Mouse (Mus musculus): ENCODE results near the gene Ube2v1. TPM values are rescaled to one million over a fixed set of nuclear protein-coding genes. Genes with fewer than 3 reads are reported as not detected.
"Not testable (repeated sequence)": the region's sequence is repeated elsewhere in the genome, so short reads cannot be mapped to it uniquely, and the experiment has no call there.

Ube2v1 gene
- total RNA-seq, 4 experiments from 2014 or later, result 163 to 176 (median 172) TPM

- no peak for DNase-seq (ENCODE audit: low spot score in 2 of 2)
Measured at GRCm38 (mm10) chr2:167624368-167625075, 7.4 kb downstream of the Ube2v1 start.

DNA sequence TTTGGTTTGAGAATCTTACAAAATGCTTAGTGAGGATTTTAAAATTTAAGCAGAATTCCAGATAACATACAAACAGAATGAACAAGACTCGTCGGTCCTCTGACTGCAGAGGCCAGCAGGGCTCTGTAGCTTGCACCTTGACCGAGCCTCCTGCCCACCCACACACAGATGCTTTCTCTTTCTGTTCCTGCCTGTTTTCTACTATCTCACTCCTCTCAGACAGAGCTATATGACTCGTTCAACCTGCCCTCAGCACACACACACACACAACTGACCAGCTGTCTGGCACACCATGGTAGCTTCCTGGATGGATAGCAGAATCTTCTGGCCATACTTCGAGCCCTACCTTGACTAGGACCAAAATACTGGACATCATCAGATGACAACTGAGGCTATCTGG lies 8.9 kb downstream of the Ube2v1 start:
- DNase-seq (ENCODE audit: low spot score in 2 of 2), result no peak

DNA sequence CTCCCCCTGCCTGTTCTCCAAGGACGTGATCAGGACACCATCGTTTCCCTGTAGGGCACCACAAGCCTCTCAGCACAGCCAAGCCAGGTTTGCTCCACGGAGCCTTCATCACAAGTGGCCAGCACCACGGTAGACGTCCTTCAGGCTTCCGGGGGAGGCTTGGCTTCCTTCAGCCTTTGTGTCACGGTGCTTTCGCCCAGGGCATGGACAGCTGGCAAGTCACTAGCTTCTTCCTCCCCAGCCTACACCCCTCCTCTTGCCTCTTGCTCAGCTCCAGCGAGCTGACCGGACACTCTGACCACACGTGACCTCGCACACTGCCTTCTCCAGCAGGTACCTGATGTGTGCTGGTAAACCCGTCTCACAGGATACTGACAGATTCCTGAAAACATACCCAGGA lies 9.5 kb downstream of the Ube2v1 start:
- no peak for DNase-seq (ENCODE audit: low spot score in 2 of 2)

GRCm38 (mm10) chr2:167621255-167622087 lies 10.4 kb downstream of the Ube2v1 start:
- no peak for DNase-seq (ENCODE audit: low spot score in 2 of 2)

- DNase-seq (ENCODE audit: low spot score in 2 of 2), result no peak
Measured at GRCm38 (mm10) chr2:167617472-167617871, 14.4 kb downstream of the Ube2v1 start.

DNA sequence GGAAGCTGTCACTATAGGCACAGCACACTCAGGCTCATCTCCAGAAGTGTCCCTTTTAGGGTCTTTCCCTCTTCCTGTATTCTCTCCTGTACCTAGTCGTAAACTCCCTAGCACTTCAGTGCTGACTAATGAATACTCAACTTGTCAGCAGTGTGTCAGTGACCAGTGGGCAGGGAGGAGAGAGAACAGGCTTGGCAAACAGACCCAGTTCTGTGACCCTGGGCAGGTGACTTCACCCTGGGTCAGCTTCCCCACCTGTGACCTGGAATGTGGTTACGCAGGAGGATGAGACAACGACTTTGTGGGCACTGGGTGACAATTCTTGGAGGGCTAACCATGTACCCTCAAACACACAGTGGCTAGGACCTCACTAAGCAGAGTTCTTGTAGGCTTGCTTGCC lies 14.9 kb downstream of the Ube2v1 start:
- DNase-seq (ENCODE audit: low spot score in 2 of 2), result no peak

DNA sequence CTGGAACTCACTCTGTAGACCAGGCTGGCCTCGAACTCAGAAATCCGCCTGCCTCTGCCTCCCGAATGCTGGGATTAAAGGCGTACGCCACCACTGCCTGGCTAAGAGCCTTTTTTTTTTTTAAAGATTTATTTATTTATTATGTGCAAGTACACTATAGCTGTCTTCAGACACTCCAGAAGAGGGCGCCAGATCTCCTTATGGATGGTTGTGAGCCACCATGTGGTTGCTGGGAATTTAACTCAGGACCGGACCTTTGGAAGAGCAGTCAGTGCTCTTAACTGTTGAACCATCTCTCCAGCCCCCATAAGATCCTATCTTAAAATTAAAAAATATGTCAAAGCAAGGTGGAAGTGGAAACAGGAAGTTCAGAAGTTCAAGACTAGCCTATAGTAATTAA lies 18.6 kb downstream of the Ube2v1 start:
- DNase-seq (ENCODE audit: low spot score in 2 of 2), result not testable (repeated sequence)

- DNase-seq (ENCODE audit: low spot score in 2 of 2), result no peak
Measured at GRCm38 (mm10) chr2:167612122-167612521, 19.8 kb downstream of the Ube2v1 start.

GRCm38 (mm10) chr2:167611287-167611686 lies 20.6 kb downstream of the Ube2v1 start:
- DNase-seq (ENCODE audit: low spot score in 2 of 2), result no peak

- DNase-seq (ENCODE audit: low spot score in 2 of 2), result no peak
Measured at GRCm38 (mm10) chr2:167606745-167607123, 25.2 kb downstream of the Ube2v1 start.

- DNase-seq (ENCODE audit: low spot score in 2 of 2), result no peak
Measured at GRCm38 (mm10) chr2:167605817-167606744, 25.8 kb downstream of the Ube2v1 start.

DNA sequence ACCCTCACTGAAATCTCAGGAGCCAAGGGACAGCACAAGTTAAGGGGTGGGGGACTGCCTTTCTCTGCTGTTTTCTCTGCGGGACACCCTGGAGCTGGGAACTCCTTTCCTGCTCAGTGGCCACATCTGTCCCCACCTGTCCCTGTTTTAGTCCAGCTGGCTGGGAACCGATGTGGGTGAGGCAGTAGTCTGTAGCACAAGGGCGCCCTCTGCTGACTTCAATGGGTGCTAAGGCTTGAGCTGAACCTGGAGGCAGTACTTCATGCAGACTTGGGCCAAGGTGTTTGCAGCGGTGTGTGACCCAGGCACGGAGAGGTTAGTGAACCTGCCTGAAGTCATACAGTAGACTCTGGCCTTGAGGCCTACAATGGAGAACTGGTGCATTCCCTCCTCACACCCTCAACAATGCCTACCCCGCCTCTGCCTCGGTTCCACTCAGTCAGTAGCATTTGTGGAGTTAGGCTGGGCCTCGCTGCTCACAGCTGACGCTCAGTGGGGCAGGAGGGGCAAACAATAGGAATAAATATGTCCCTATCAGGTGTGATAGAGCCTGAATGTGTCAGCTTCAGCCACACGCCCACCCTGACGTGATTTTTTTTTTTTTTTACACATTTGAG lies 26.6 kb downstream of the Ube2v1 start:
- peak; percentile 89 to 92 for DNase-seq (ENCODE audit: low spot score in 2 of 2)

DNA sequence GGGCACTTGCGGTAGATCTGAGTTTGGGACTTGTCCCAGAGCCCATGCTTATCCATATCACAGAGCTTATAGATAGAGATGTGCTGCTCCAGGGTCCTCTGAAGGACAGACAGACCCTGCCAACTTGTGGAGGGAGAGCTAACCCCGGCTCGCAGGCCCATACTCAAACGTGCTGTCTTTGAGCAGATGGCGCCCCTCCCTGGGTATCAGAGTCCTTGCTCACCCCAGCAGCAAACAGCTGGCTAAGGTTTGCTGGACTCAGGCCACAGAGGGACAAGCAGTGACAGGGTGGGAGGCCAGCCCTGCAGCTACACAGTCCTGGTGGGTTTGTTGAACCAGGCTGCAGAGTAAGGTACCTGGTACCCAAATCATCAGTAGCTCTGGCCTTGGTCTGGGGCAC lies 28.9 kb downstream of the Ube2v1 start:
- DNase-seq (ENCODE audit: low spot score in 2 of 2), result no peak

GRCm38 (mm10) chr2:167602364-167602763 lies 29.5 kb downstream of the Ube2v1 start:
- no peak for DNase-seq (ENCODE audit: low spot score in 2 of 2)

- no peak for DNase-seq (ENCODE audit: low spot score in 2 of 2)
Measured at GRCm38 (mm10) chr2:167600481-167600995, 31.4 kb downstream of the Ube2v1 start.

GRCm38 (mm10) chr2:167599917-167600316 lies 32.0 kb downstream of the Ube2v1 start:
- no peak for DNase-seq (ENCODE audit: low spot score in 2 of 2)

DNA sequence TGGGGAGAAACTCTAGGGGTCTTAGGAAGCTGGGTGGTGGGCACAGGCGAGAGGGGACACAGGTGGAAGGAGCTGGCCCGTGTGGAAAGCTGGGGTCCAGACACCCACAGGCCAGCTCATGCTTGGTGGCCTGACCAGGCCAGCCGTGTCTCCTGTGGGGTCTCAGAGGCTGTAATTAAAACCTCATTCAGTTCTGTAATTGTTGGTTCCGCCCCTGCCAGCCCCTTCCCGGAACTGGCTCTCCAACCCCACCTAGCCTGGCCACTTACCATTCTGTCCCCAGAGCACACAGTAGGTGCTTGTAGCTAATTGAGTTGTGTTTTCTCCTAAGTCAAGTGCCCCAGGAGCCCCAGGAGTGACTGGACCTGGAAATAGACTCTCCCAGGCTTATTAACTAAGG lies 32.7 kb downstream of the Ube2v1 start:
- DNase-seq (ENCODE audit: low spot score in 2 of 2), result no peak

DNA sequence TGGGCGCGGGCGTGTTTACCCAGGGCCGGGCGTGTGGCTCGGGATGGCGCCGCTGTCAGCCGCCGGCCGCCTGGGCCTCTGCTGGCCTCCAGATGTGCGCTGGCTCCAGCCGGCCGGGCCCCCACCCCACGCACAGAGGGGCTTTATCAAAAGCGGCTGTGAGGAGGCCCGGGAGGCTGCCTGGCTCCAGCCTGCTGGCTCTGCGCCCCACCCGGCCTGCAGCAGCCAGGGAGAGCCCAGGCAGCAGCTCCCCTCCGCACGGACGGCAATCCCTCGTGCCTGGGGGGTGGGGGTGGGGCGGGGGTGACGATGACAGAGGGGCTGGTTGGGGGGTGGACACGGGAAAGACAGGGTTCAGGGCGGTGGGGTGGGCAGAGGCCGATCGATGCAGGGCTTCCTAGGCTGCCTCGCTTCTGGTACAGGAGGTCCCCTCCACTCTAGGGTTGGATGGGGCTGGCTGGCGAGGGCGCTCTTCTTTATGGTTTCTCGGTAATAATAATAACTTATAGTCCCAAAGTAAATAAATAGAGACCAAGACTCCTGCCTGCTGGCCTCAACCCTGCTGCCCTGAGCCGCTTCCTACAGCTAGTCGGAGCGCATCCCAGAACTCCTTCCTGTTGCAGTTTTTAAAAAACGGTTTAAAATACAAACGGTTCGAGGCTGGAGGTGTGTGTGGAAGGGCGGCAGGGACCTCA lies 34.3 kb downstream of the Ube2v1 start:
- DNase-seq (ENCODE audit: low spot score in 2 of 2), result no peak

GRCm38 (mm10) chr2:167596726-167597491 lies 35.0 kb downstream of the Ube2v1 start:
- DNase-seq (ENCODE audit: low spot score in 2 of 2), result no peak

DNA sequence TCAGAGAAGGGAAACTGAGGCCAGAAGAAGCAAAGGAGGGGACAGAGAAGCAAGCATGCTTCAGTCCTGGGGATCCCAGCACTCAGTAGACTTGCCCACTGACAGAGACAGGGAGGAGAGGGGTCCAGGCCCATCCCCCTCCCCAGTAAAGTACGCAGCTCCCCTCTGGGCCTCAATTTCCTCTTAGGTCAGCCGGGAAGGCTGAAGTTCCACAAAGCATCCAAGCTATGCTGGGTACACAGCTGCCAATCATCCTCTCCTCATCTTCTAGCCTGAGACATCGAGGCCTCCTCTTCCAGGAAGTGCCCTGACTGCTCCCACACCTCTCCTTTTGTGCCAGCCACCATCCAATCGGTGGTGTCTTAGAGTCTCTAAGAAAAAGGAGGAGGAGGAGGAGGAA lies 35.6 kb downstream of the Ube2v1 start:
- no peak for DNase-seq (ENCODE audit: low spot score in 2 of 2)

All from gastrocnemius, adult 8-10 months (tissue).